Mouse (Mus musculus): Measurements from ENCODE around the gene Arid5b. TPM values are rescaled to one million over a fixed set of nuclear protein-coding genes. Genes with fewer than 3 reads are reported as not detected.

Arid5b gene
- total RNA-seq, 2 experiments from 2014 or later: 32.3 to 38.3 TPM

GRCm38 (mm10) chr10:68230653-68231384 lies 47.7 kb downstream of the Arid5b start:
- Histone ChIP-seq H3K4me3 (no peak overlapping the region), H3K27ac (no peak overlapping the region)
- no peak for TF ChIP-seq CTCF (IDR thresholded peaks at IDR 0.05)
- intact Hi-C loops (cut with DNase I): no loop called here
- DNase-seq (ENCODE audit: extremely low spot score in 1 of 2, low spot score in 2 of 2): no peak

- Histone ChIP-seq H3K4me3 (no peak overlapping the region), H3K27ac (no peak overlapping the region)
- TF ChIP-seq CTCF (IDR thresholded peaks at IDR 0.05): no peak
- intact Hi-C loops (cut with DNase I): no loop called here
- DNase-seq (ENCODE audit: extremely low spot score in 1 of 2, low spot score in 2 of 2): no peak
Measured at GRCm38 (mm10) chr10:68229640-68230565, 48.6 kb downstream of the Arid5b start.

GRCm38 (mm10) chr10:68222676-68223075 lies 55.9 kb downstream of the Arid5b start:
- no peak for TF ChIP-seq CTCF (IDR thresholded peaks at IDR 0.05)
- no peak for DNase-seq (ENCODE audit: extremely low spot score in 1 of 2, low spot score in 2 of 2)
- Histone ChIP-seq H3K4me3 (no peak overlapping the region), H3K27ac (no peak overlapping the region)
- intact Hi-C loops (cut with DNase I): no loop called here

- Histone ChIP-seq H3K27ac (no peak overlapping the region), H3K4me3 (no peak overlapping the region)
- intact Hi-C loops (cut with DNase I): no loop called here
- no peak for DNase-seq (ENCODE audit: extremely low spot score in 1 of 2, low spot score in 2 of 2)
- no peak for TF ChIP-seq CTCF (IDR thresholded peaks at IDR 0.05)
Measured at GRCm38 (mm10) chr10:68222012-68222411, 56.5 kb downstream of the Arid5b start.

- DNase-seq (ENCODE audit: extremely low spot score in 1 of 2, low spot score in 2 of 2): no peak
- TF ChIP-seq CTCF (IDR thresholded peaks at IDR 0.05): no peak
- intact Hi-C loops (cut with DNase I): no loop called here
- no peak overlapping the region for H3K27ac ChIP-seq
- H3K4me3 ChIP-seq: no peak overlapping the region
Measured at GRCm38 (mm10) chr10:68219327-68219726, 59.2 kb downstream of the Arid5b start.

- no peak overlapping the region for H3K27ac ChIP-seq
- TF ChIP-seq CTCF (IDR thresholded peaks at IDR 0.05): no peak
- H3K4me3 ChIP-seq: no peak overlapping the region
- intact Hi-C loops (cut with DNase I): no loop called here
- no peak for DNase-seq (ENCODE audit: extremely low spot score in 1 of 2, low spot score in 2 of 2)
Measured at GRCm38 (mm10) chr10:68218678-68219077, 59.9 kb downstream of the Arid5b start.

- Histone ChIP-seq H3K27ac (no peak overlapping the region), H3K4me3 (no peak overlapping the region)
- no peak for DNase-seq (ENCODE audit: extremely low spot score in 1 of 2, low spot score in 2 of 2)
- no peak for TF ChIP-seq CTCF (IDR thresholded peaks at IDR 0.05)
- intact Hi-C loops (cut with DNase I): no loop called here
Measured at GRCm38 (mm10) chr10:68214809-68215468, 63.6 kb downstream of the Arid5b start.

GRCm38 (mm10) chr10:68212061-68212915 lies 66.3 kb downstream of the Arid5b start:
- no peak for TF ChIP-seq CTCF (IDR thresholded peaks at IDR 0.05)
- intact Hi-C loops (cut with DNase I): no loop called here
- DNase-seq (ENCODE audit: extremely low spot score in 1 of 2, low spot score in 2 of 2): no peak
- Histone ChIP-seq H3K4me3 (no peak overlapping the region), H3K27ac (no peak overlapping the region)

GRCm38 (mm10) chr10:68211514-68211913 lies 67.0 kb downstream of the Arid5b start:
- intact Hi-C loops (cut with DNase I): no loop called here

GRCm38 (mm10) chr10:68210025-68210642 lies 68.4 kb downstream of the Arid5b start:
- H3K4me3 ChIP-seq: no peak overlapping the region
- no peak for DNase-seq (ENCODE audit: extremely low spot score in 1 of 2, low spot score in 2 of 2)
- no peak for TF ChIP-seq CTCF (IDR thresholded peaks at IDR 0.05)
- intact Hi-C loops (cut with DNase I): no loop called here
- no peak overlapping the region for H3K27ac ChIP-seq

More at GRCm38 (mm10) chr10:68211514-68211913, 67.0 kb downstream of the Arid5b start:
- TF ChIP-seq CTCF (IDR thresholded peaks at IDR 0.05): no peak
- Histone ChIP-seq H3K27ac (no peak overlapping the region), H3K4me3 (no peak overlapping the region)
- DNase-seq (ENCODE audit: extremely low spot score in 1 of 2, low spot score in 2 of 2): no peak

GRCm38 (mm10) chr10:68208670-68209065 lies 69.9 kb downstream of the Arid5b start:
- TF ChIP-seq CTCF (IDR thresholded peaks at IDR 0.05): no peak
- intact Hi-C loops (cut with DNase I): no loop called here
- H3K4me3 ChIP-seq: no peak overlapping the region
- no peak overlapping the region for H3K27ac ChIP-seq
- no peak for DNase-seq (ENCODE audit: extremely low spot score in 1 of 2, low spot score in 2 of 2)
